Mouse (Mus musculus) small intestine, adult 2 months (tissue): ENCODE measurements around the gene Nkx6-1. TPM values are rescaled to one million over a fixed set of nuclear protein-coding genes. Genes with fewer than 3 reads are reported as not detected.

Source experiments
- H3K27ac ChIP-seq: fragments of 200-500 bp; 2 replicates; pipeline ENCODE4 v1.5.1; 2012; ENCODE audit warnings: low read depth, low read length, control low read depth, inconsistent platforms; ENCODE audit not compliant: insufficient read depth
- H3K27me3 ChIP-seq: fragments of 200-500 bp; 2 replicates; pipeline ENCODE4 v1.6.1; 2012; ENCODE audit warnings: mild to moderate bottlenecking, moderate library complexity, low read length, inconsistent platforms; ENCODE audit not compliant: control insufficient read depth, insufficient read depth
- H3K36me3 ChIP-seq: fragments of 200-500 bp; 2 replicates; pipeline ENCODE4 v1.6.1; 2012; ENCODE audit warnings: mild to moderate bottlenecking, low read length, control low read depth, inconsistent platforms; ENCODE audit not compliant: control insufficient read depth, insufficient read depth
- H3K4me1 ChIP-seq: fragments of 200-500 bp; 2 replicates; pipeline ENCODE4 v1.6.1; 2012; ENCODE audit warnings: low read length, inconsistent platforms, mixed read lengths; ENCODE audit not compliant: control insufficient read depth, insufficient read depth, insufficient read length
- H3K4me3 ChIP-seq: fragments of 200-500 bp; 2 replicates; pipeline ENCODE4 v1.5.1; 2012; ENCODE audit warnings: low read depth, mild to moderate bottlenecking, control low read depth, inconsistent platforms, low read length, moderate library complexity
- CTCF ChIP-seq: fragments of 200-500 bp; IDR thresholded peaks from 2 replicates; pipeline ENCODE4 v1.5.1; 2012; ENCODE audit warnings: low read depth, mild to moderate bottlenecking, control low read depth, inconsistent platforms, low read length, moderate library complexity, mixed read lengths; ENCODE audit not compliant: insufficient replicate concordance, insufficient read length; ENCODE audit errors: extremely low read depth
- POLR2A ChIP-seq: fragments of 200-500 bp; IDR thresholded peaks from 2 replicates; pipeline ENCODE4 v1.6.1; 2012; ENCODE audit warnings: low read depth, mild to moderate bottlenecking, control low read depth, inconsistent platforms, low read length, moderate library complexity
- WGBS: fragments of 180-500 bp; shearing (Covaris S2); methylation state at CpG from one replicate; pipeline ENCODE4 v1.1.7; 2018; 5-methylcytosine and 5-hydroxymethylcytosine counted together
- polyA plus RNA-seq: library from polyadenylated mRNA; depleted of rRNA; stranded (reverse); fragments of >200 nt; gene quantifications from 2 replicates; pipeline ENCODE4 v1.2.3, GENCODE M21; 2012; rRNA removed

The Nkx6-1 gene
- polyA plus RNA-seq, 1 experiment: not detected

- WGBS: 69% methylated on average over 8 of the region's 8 CpGs
- TF ChIP-seq POLR2A: no peak
- TF ChIP-seq CTCF: no peak
- H3K4me3 ChIP-seq: no peak overlapping the region
- H3K27ac ChIP-seq: no peak overlapping the region
- H3K36me3 ChIP-seq: no peaks in the 10 kb centered on the region
- no peaks in the 10 kb centered on the region for H3K4me1 ChIP-seq
- H3K27me3 ChIP-seq: peaks cover 21% of the 10 kb centered on the region
Measured at GRCm38 (mm10) chr5:101645071-101645470, 19.7 kb downstream of the Nkx6-1 start.

- H3K4me3 ChIP-seq: no peak overlapping the region
- H3K36me3 ChIP-seq: no peaks in the 10 kb centered on the region
- no peaks in the 10 kb centered on the region for H3K4me1 ChIP-seq
- TF ChIP-seq POLR2A (no peak), CTCF (no peak)
- no peaks in the 10 kb centered on the region for H3K27me3 ChIP-seq
- H3K27ac ChIP-seq: no peak overlapping the region
- WGBS: 77% methylated on average over 4 of the region's 4 CpGs
Measured at GRCm38 (mm10) chr5:101638101-101638500, 26.7 kb downstream of the Nkx6-1 start.

Other genes starting within 250 kb of the Nkx6-1 start
- gene Cds1, start 100.1 kb upstream of the Nkx6-1 start, polyA plus RNA-seq: 39.8 and 112 TPM in 2 replicates